In genomic region chr9:65830255-65830654, GRCm38 (mm10) we compare ENCODE assay signal across 18 mouse cellular contexts. TPM values are rescaled to one million over a fixed set of nuclear protein-coding genes. Genes with fewer than 3 reads are reported as not detected.
DNase-seq lines count a peak whose midpoint lies in the region.
"Had no signal": no experiment of that assay in that cellular context is flagged by ENCODE, and none has a peak within 500 bp of the region (broad histone marks: within the 10 kb centered on the region; RNA-seq: fewer than 3 reads in every experiment).

No protein-coding gene starts in this region.

- intact Hi-C loops in left cerebral cortex, postnatal 4 days (cut with DNase I) = no loop called here

- peak; percentile 20 to 69 for DNase-seq in frontal cortex, postnatal 36 days (ENCODE audit: low spot score in 2 of 2)
- no peak for DNase-seq in frontal cortex, postnatal 25 days (ENCODE audit: low spot score in 2 of 2)
- peak; percentile 25 to 46 for DNase-seq in left cerebral cortex, adult 18-20 months (ENCODE audit: low spot score in 2 of 2)
- DNase-seq in left cerebral cortex, postnatal 4 days = no peak
- peak; percentile 25 for DNase-seq in right cerebral cortex, postnatal 25 days
- no peak for DNase-seq in right cerebral cortex, postnatal 4 days
- no peak for DNase-seq in ovary, postnatal 14 days (ENCODE audit: low spot score)
- no peak for DNase-seq in adrenal gland, postnatal 4 days (ENCODE audit: low spot score in 2 of 2)
- DNase-seq: adrenal gland, adult 2 months; cerebellum, adult 18-20 months; cerebellum, postnatal 14 days; gastrocnemius, postnatal 36 days; heart, postnatal 36 days; kidney, adult 2 months; liver; lung, postnatal 36 days; thymus, adult 2 months; thymus, postnatal 4 days had no signal

RNA-seq across cellular contexts. Expression of gene Zfp609, which starts 2.9 kb away (rescaled TPM):
- total RNA-seq in left cerebral cortex, adult 18-20 months (2021) = 10 to 100 TPM; 50.7 to 53.7 TPM
- total RNA-seq in left cerebral cortex, postnatal 4 days (2021) = 10 to 100 TPM; 59.4 to 65.0 TPM
- total RNA-seq in adrenal gland, postnatal 4 days (2021) = 10 to 100 TPM; 46.5 to 52.7 TPM

RNA-seq across cellular contexts. Expression of gene Pclaf, which starts 59.8 kb away (rescaled TPM):
- total RNA-seq in left cerebral cortex, adult 18-20 months (2021) = under 1 TPM in 1 of 2 experiments, not detected in 1; 0.28 TPM
- 1 to 10 TPM; 7.0 to 8.5 TPM for total RNA-seq in left cerebral cortex, postnatal 4 days (2021)
- 10 to 100 TPM; 32.7 to 40.6 TPM for total RNA-seq in adrenal gland, postnatal 4 days (2021)

Comparison
In these comparisons a context has a peak if more than half of its experiments do, and no peak if none do; other contexts are left out.
1. DNase-seq: peak in frontal cortex, postnatal 36 days (2 of 2), left cerebral cortex, adult 18-20 months (2 of 2) and right cerebral cortex, postnatal 25 days (single experiment); none in frontal cortex, postnatal 25 days (0 of 2), left cerebral cortex, postnatal 4 days (single experiment), right cerebral cortex, postnatal 4 days (single experiment), ovary, postnatal 14 days (single experiment) and adrenal gland, postnatal 4 days (0 of 2).
2. RNA of gene Pclaf, which starts 59.8 kb away (total RNA-seq): 32.7 to 40.6 TPM in adrenal gland, postnatal 4 days and 7.0 to 8.5 TPM in left cerebral cortex, postnatal 4 days; 0.28 TPM in left cerebral cortex, adult 18-20 months; every median in the first group is over 4 times any median in the second.